Mouse (Mus musculus) v-Abl transformed pro-B cells (cell line): Measurements from ENCODE around the gene Gm16430.
"Not testable (repeated sequence)": the region's sequence is repeated elsewhere in the genome, so short reads cannot be mapped to it uniquely, and the experiment has no call there.

Experiments
- in situ Hi-C, 2 experiments: fragments of 400-800 bp; cut with MboI; formaldehyde crosslinking; loops; one replicate each; pipeline ENCODE4 v1.15.1; 2025; ENCODE audit not compliant: unreplicated experiment in 2 of 2

Gm16430 gene

GRCm38 (mm10) chrX:54621911-54622310 lies at the start of gene Gm16430:
Gene Gm16430, plus strand, starts transcription at chrX:54622211.
- in situ Hi-C loops: not testable (repeated sequence)
